Mouse (Mus musculus) layer of hippocampus, postnatal 25 days (tissue): ENCODE results near the gene Insc. TPM values are rescaled to one million over a fixed set of nuclear protein-coding genes. Genes with fewer than 3 reads are reported as not detected.

ENCODE experiments used
- DNase-seq, 2 experiments: peaks; one replicate each; pipeline ENCODE4 v3.0.0; 2022; ENCODE audit warnings: mixed read lengths in 2 of 2, low spot score in 1 of 2; ENCODE audit errors: extremely low spot score in 1 of 2
- total RNA-seq, 2 experiments: library from RNA; stranded (reverse); gene quantifications; 2 replicates each; pipeline ENCODE4 v1.2.3; 2021

Insc gene
- total RNA-seq, 2 experiments from 2014 or later: 4.9 to 5.4 TPM

- DNase-seq: no peak
Observed at GRCm38 (mm10) chr7:114754626-114755025, 11.1 kb downstream of the Insc start.

- DNase-seq: no peak
Observed at GRCm38 (mm10) chr7:114762660-114763059, 19.2 kb downstream of the Insc start.

- DNase-seq: no peak
Observed at GRCm38 (mm10) chr7:114765273-114765672, 21.8 kb downstream of the Insc start.

GRCm38 (mm10) chr7:114766523-114766922, 23.0 kb downstream of the Insc start:
- no peak for DNase-seq

- no peak for DNase-seq
Observed at GRCm38 (mm10) chr7:114768516-114768915, 25.0 kb downstream of the Insc start.

- no peak for DNase-seq
Observed at GRCm38 (mm10) chr7:114769041-114769440, 25.5 kb downstream of the Insc start.

GRCm38 (mm10) chr7:114770586-114770985, 27.1 kb downstream of the Insc start:
- DNase-seq: no peak

- DNase-seq: no peak
Observed at GRCm38 (mm10) chr7:114771801-114772200, 28.3 kb downstream of the Insc start.

GRCm38 (mm10) chr7:114773781-114774180, 30.3 kb downstream of the Insc start:
- no peak for DNase-seq

- no peak for DNase-seq
Observed at GRCm38 (mm10) chr7:114775856-114776255, 32.4 kb downstream of the Insc start.

- DNase-seq: no peak
Observed at GRCm38 (mm10) chr7:114778156-114778770, 34.8 kb downstream of the Insc start.

GRCm38 (mm10) chr7:114779056-114779660, 35.7 kb downstream of the Insc start:
- no peak for DNase-seq

- DNase-seq: no peak
Observed at GRCm38 (mm10) chr7:114783291-114783690, 39.8 kb downstream of the Insc start.

- no peak for DNase-seq
Observed at GRCm38 (mm10) chr7:114791087-114791486, 47.6 kb downstream of the Insc start.

GRCm38 (mm10) chr7:114792026-114792425, 48.5 kb downstream of the Insc start:
- DNase-seq: no peak

- DNase-seq: no peak
Observed at GRCm38 (mm10) chr7:114794400-114794799, 50.9 kb downstream of the Insc start.

GRCm38 (mm10) chr7:114802576-114802975, 59.1 kb downstream of the Insc start:
- peak in 1 of 2 experiments; percentile 28 for DNase-seq

- no peak for DNase-seq
Observed at GRCm38 (mm10) chr7:114805311-114805710, 61.8 kb downstream of the Insc start.

GRCm38 (mm10) chr7:114807343-114807742, 63.8 kb downstream of the Insc start:
- no peak for DNase-seq

GRCm38 (mm10) chr7:114808341-114808740, 64.8 kb downstream of the Insc start:
- no peak for DNase-seq

GRCm38 (mm10) chr7:114817291-114817806, 73.9 kb downstream of the Insc start:
- peak; percentile 90 to 95 for DNase-seq

GRCm38 (mm10) chr7:114817879-114818278, 74.4 kb downstream of the Insc start:
- DNase-seq: no peak
